Mouse (Mus musculus): ENCODE data around the gene Sae1.
A peak's percentile ranks its signal among the peaks of the same experiment; 100 is the strongest.

Sae1 gene

DNA sequence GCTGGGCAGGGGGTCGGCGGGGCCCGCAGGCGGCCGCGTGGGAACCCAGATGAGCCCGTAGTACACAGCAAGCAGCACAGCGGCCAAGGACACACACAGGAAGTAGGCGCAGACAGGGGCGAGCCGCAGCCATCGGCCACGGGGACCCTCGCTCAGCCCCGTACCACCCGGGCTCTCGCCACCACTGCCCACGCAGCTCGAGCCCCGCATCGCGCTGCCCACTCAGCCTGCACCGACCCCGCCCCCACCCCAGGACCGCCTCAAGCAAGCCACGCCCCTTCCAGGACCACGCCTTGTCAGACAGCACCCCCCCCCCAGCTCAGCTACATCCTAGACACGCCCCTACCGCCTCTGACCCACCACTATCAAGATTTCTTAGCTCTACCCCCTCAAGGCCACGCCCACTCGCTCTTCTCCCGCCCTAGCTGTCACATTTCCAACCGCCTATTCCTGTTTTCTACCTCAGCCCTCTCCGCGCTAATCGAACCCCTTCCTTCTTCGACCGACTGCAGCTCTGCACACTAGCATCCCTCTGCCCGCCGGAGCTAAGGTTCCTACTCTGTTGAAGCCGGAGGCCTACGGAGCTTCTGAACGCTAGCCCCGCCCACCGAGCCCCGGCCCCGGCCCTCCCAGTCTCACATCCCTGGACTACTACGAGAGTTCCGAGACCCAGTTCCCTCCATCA, 114.4 kb downstream of the Sae1 start, which contains the start of gene Inafm1:
Gene Inafm1 (minus strand): TSS at position 537 of the 685 bp plus-strand sequence.
- peak; percentile 93 for DNase-seq

DNA sequence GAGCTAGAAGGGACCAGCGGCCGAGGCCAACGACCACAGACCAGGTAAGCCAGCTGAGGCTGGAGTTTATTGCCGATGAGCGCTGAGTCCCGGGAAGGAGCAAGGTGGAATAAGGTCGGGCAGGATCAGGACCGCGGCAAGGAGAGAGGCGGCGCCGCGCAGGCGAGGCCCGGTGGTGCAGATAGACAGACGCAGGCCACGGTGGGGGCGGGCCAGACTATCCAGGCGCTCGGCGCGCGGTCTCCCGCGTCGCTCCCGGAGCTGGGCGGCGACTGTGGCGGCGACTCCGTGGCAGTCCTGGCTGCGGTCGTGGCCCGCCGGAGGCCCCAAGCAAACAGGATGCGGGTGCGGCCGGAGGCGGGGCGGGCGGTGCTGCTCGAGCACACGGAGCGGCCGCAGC, 114.9 kb downstream of the Sae1 start:
- peak; percentile 74 for DNase-seq

DNA sequence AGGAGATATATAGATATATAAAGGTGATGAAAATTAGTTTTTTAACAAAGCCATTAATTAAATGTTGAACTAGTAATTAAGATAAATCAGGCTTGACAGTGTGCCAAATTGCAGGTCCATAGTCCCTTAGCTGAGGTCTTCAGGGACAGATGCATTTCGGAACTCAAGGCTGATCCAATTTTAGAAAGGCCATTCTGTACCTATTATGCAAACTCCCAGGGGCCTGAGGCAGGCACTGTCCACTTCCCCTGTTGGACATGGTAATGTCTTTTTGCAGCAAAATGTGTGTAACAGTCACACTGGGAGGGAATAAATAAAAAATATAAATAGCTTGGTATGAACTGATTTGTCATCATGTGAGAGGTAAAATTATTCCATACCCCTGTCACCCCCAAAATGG, 116.5 kb downstream of the Sae1 start:
- DNase-seq, result no peak
